Mouse (Mus musculus): ENCODE data around the gene Dyx1c1. TPM values are rescaled to one million over a fixed set of nuclear protein-coding genes. Genes with fewer than 3 reads are reported as not detected.

Dyx1c1 gene
- polyA plus RNA-seq, 1 experiment, result 1.7 TPM

DNA sequence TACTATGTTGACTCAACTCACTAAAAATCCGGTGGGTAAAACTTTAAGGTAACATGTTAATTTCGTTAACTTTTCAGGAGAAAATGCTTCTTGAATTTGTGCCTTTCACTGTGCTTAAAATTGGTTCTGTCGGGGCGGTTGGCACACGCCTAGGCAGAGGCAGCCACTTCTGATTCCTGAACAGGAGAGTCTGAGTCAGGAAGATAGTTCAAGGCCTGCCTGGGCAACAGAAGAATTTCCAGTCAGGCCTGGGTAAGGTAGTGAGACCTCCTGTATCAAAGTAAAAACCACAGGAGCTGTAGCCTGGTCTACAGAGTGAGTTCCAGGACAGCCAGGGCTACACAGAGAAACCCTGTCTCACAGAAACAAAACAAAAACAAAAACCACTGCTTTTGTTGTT, 34.0 kb downstream of the Dyx1c1 start:
- TF ChIP-seq CTCF (IDR thresholded peaks at IDR 0.05; ENCODE audit: insufficient read depth, low read length) (no peak), POLR2A (IDR thresholded peaks at IDR 0.05; ENCODE audit: borderline replicate concordance, extremely low read depth, low read depth, low read length) (no peak)
- DNase-seq, result no peak
- no peak overlapping the region for H3K4me3 ChIP-seq (replicated peaks; ENCODE audit: extremely low read depth, low read depth, low read length)
- WGBS, result 85% methylated on average over 5 of the region's 5 CpGs
- H3K4me1 ChIP-seq (ENCODE audit: control insufficient read depth, insufficient read depth, low read length), result peaks cover 2% of the 10 kb centered on the region; the same call in 1 of the 2 replicates

DNA sequence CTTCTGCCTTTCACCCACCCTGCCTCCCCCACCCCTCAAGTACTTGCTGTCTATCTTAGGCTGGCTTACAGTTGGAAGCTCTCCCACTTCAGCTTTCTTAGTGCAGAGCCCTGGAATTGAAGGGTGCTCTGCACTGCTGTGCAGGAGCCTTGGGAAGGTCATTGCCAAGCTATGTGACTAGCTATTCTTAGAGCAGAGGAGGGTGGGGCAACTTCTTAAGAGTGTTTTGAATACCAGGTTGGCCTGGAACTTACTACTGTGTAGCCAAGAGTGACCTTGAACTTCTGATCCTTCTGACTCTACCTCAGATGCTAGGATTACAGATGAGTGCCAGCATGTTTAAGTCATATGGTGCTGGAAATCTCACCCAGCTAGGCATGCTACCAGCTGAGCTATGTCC, 37.6 kb downstream of the Dyx1c1 start:
- no peak for DNase-seq
- TF ChIP-seq CTCF (IDR thresholded peaks at IDR 0.05; ENCODE audit: insufficient read depth, low read length) (no peak), POLR2A (IDR thresholded peaks at IDR 0.05; ENCODE audit: borderline replicate concordance, extremely low read depth, low read depth, low read length) (no peak)
- Histone ChIP-seq H3K4me1 (ENCODE audit: control insufficient read depth, insufficient read depth, low read length) (no peaks in the 10 kb centered on the region), H3K4me3 (replicated peaks; ENCODE audit: extremely low read depth, low read depth, low read length) (no peak overlapping the region)

DNA sequence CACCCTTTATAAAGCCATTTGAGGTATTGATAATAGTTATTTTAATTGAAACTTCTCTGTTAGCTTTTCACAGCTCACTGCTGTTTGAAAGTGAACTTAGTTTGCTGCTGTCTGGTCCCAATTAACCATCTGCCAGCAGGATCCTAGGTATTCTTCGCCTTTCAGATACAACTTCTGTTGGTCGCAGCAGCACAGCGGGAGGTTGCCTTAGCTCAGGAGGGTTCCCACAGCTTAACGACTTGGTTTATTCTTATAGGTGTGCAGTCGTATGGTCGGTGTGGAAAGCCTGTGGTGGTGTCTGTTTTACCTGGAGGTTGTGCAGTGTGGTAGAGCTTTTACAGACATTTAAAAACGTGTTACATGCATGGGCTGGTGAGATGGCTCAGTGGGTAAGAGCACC, 38.2 kb downstream of the Dyx1c1 start:
- Histone ChIP-seq H3K4me1 (ENCODE audit: control insufficient read depth, insufficient read depth, low read length) (no peaks in the 10 kb centered on the region), H3K4me3 (replicated peaks; ENCODE audit: extremely low read depth, low read depth, low read length) (no peak overlapping the region)
- DNase-seq, result no peak
- TF ChIP-seq POLR2A (IDR thresholded peaks at IDR 0.05; ENCODE audit: borderline replicate concordance, extremely low read depth, low read depth, low read length), result no peak
- TF ChIP-seq CTCF (IDR thresholded peaks at IDR 0.05; ENCODE audit: insufficient read depth, low read length), result no peak
- 70% methylated on average over 7 of the region's 7 CpGs for WGBS

DNA sequence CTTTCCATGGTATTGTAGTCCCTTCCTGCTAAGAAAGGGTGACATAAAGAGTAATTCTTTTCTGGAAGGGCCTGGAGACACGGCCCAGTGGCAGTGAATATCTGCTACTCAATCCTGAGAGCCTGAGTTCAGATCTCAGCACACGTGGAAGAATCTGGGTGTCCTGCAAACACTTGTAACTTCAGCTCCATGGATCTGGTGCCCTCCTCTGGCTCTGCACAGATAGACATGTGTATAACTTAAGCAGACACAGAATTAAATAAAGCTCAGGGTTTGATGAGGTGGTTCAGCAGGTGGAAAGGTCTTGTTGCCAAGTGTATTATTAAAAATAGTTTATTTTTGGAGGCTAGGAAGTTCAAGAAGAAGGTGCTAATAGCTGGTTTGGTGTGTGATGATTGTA, 41.9 kb downstream of the Dyx1c1 start:
- TF ChIP-seq POLR2A (IDR thresholded peaks at IDR 0.05; ENCODE audit: borderline replicate concordance, extremely low read depth, low read depth, low read length), result no peak
- no peak for TF ChIP-seq CTCF (IDR thresholded peaks at IDR 0.05; ENCODE audit: insufficient read depth, low read length)

DNA sequence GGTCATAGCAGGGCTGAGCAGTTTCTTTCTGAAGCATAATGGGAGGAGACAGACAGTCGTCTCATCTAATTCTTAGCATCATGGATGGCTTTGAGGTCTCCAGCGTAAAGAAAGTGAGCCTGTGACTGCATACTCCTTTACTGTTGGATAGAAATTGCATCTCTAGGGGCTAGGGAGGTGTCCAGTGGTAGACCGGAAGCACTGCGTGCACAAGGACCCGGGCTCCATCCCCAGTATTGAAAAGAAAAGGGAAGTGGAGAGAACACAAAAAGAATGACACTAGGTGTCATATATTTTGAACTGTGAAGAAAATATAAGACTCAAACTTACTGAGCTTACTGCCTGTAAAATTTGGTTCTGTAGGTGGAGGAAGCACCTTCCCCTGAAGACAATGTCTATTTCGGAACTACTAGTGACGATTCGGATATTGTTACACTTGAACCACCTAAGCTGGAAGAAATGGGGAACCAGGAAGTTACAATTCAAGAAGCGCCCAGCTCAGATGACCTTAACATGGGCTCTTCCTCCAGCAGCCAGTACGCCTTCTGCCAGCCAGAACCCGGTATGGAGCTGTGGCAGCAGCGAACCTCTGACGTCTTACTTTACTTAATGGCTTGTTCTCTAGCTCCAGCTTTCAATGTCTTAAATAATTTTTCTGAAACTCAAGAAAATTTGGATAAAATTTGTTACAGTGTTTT, 42.9 kb downstream of the Dyx1c1 start:
- 0 out of 2 replicates have a peak, but pooled peaks cover 2% of the 10 kb centered on the region for H3K4me1 ChIP-seq (ENCODE audit: control insufficient read depth, insufficient read depth, low read length)
- no peak for DNase-seq
- no peak overlapping the region for H3K4me3 ChIP-seq (replicated peaks; ENCODE audit: extremely low read depth, low read depth, low read length)
- TF ChIP-seq POLR2A (IDR thresholded peaks at IDR 0.05; ENCODE audit: borderline replicate concordance, extremely low read depth, low read depth, low read length) (no peak), CTCF (IDR thresholded peaks at IDR 0.05; ENCODE audit: insufficient read depth, low read length) (no peak)
- 85% methylated on average over 13 of the region's 13 CpGs for WGBS

More for the DNA sequence above, 41.9 kb downstream of the Dyx1c1 start:
- WGBS, result 65% methylated on average over 2 of the region's 2 CpGs
- Histone ChIP-seq H3K4me1 (ENCODE audit: control insufficient read depth, insufficient read depth, low read length) (0 out of 2 replicates have a peak, but pooled peaks cover 2% of the 10 kb centered on the region), H3K4me3 (replicated peaks; ENCODE audit: extremely low read depth, low read depth, low read length) (no peak overlapping the region)
- no peak for DNase-seq

DNA sequence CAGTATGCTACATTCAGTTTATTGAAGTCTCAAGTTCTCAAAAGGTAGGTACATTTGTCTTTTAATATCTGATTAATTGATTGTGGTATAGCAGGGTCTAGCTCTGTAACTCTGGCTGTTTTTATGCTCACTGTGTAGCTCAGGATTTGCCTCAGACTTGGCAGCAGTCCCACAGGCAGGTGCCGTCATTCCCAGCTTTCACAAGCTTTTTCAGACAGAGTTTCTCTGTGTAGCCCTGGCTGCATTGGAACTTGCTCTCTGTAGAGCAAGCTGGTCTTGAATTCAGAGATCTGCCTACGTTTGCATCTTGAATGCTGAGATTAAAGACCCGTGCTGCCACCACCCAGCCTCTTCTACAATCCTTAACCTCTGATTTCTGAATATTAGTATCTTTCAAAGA, 43.6 kb downstream of the Dyx1c1 start:
- no peak overlapping the region for H3K4me3 ChIP-seq (replicated peaks; ENCODE audit: extremely low read depth, low read depth, low read length)
- TF ChIP-seq CTCF (IDR thresholded peaks at IDR 0.05; ENCODE audit: insufficient read depth, low read length) (no peak), POLR2A (IDR thresholded peaks at IDR 0.05; ENCODE audit: borderline replicate concordance, extremely low read depth, low read depth, low read length) (no peak)
- DNase-seq, result no peak
- H3K4me1 ChIP-seq (ENCODE audit: control insufficient read depth, insufficient read depth, low read length), result 0 out of 2 replicates have a peak, but pooled peaks cover 2% of the 10 kb centered on the region
- WGBS, result 56% methylated on average over 3 of the region's 3 CpGs

DNA sequence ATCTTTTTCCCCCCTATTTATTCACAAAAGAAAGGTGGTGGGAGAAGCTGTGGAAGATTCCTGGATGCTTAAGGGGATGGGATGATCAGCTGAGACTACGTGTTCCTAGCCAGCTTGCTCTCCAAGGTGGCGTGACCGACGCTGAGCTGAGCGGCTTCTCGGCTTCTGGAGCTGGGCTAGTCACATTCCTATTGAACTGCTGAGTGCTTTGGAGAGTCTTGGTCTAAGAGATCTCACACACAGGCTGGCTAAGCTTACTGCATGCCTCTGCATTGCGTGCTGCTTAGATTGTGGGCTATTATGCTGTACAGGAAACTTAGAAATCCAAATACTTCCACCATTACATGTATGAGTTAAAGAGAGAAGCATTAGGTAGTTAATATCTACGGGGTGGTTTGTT, 45.5 kb downstream of the Dyx1c1 start:
- Histone ChIP-seq H3K4me3 (replicated peaks; ENCODE audit: extremely low read depth, low read depth, low read length) (no peak overlapping the region), H3K4me1 (ENCODE audit: control insufficient read depth, insufficient read depth, low read length) (0 out of 2 replicates have a peak, but pooled peaks cover 4% of the 10 kb centered on the region)
- TF ChIP-seq CTCF (IDR thresholded peaks at IDR 0.05; ENCODE audit: insufficient read depth, low read length) (no peak), POLR2A (IDR thresholded peaks at IDR 0.05; ENCODE audit: borderline replicate concordance, extremely low read depth, low read depth, low read length) (no peak)
- 75% methylated on average over 8 of the region's 8 CpGs for WGBS
- no peak for DNase-seq

DNA sequence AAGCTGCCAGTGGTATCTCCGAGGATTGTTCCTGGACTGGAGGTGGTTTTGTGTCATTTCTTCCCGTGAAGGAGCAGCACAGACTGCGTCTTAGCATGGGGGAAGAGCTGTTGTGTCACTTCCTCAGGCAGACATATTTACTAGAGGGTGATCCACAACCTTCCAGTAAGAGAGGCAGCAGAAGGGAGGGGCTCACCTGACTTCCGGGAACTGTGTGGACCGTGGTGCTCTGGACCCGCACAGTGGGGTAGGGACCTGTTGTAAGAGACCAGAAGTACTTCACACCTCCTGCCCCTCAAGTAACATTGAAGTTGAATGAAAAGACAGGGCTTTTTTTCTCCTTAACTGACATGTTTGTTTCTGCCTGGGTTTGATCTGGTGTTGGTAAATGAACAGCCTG, 46.5 kb downstream of the Dyx1c1 start:
- 0 out of 2 replicates have a peak, but pooled peaks cover 4% of the 10 kb centered on the region for H3K4me1 ChIP-seq (ENCODE audit: control insufficient read depth, insufficient read depth, low read length)
- H3K4me3 ChIP-seq (replicated peaks; ENCODE audit: extremely low read depth, low read depth, low read length), result no peak overlapping the region
- no peak for DNase-seq
- WGBS, result 59% methylated on average over 6 of the region's 6 CpGs
- TF ChIP-seq CTCF (IDR thresholded peaks at IDR 0.05; ENCODE audit: insufficient read depth, low read length) (no peak), POLR2A (IDR thresholded peaks at IDR 0.05; ENCODE audit: borderline replicate concordance, extremely low read depth, low read depth, low read length) (no peak)

DNA sequence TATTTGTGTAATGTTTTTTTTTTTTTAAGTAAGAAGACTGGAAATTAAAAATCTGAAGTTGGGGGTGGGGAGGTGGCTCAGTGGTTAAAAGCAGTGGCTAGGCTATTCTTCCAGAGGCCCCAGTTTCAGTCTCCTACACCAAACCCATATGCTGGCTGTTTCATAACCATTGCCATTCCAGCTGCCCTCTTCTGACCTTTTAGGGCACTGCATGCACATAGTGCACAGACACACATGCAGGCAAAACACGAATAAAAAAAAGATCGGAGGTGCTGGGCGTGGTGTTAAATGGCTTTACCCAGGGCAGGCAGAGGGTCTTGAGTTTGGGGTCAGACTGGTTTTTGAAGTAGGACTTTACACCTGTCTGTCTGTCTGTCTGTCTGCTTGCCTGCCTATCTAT, 47.6 kb downstream of the Dyx1c1 start:
- TF ChIP-seq POLR2A (IDR thresholded peaks at IDR 0.05; ENCODE audit: borderline replicate concordance, extremely low read depth, low read depth, low read length) (no peak), CTCF (IDR thresholded peaks at IDR 0.05; ENCODE audit: insufficient read depth, low read length) (no peak)
- DNase-seq, result no peak
- Histone ChIP-seq H3K4me3 (replicated peaks; ENCODE audit: extremely low read depth, low read depth, low read length) (no peak overlapping the region), H3K4me1 (ENCODE audit: control insufficient read depth, insufficient read depth, low read length) (0 out of 2 replicates have a peak, but pooled peaks cover 4% of the 10 kb centered on the region)
- 97% methylated on average over 3 of the region's 3 CpGs for WGBS

DNA sequence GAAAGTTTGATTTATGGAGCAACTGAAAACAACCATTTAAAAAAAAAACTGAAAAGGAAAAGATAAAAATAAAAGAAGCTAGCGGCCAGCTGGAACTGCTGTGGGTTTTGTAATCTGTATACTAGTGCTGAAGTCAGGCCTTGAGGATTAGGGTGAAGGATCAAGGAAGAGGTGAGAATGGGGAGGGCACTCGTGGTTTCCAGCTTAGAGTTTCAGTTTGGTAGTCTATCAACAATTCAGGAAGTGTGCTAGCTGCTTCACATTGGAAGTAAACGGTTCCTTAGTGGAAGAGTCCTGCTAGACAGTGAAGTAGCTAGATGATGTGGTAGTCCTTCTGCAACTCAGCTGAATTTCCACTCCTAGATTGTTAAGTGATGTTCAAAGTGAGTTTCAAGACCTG, 49.8 kb downstream of the Dyx1c1 start:
- TF ChIP-seq CTCF (IDR thresholded peaks at IDR 0.05; ENCODE audit: insufficient read depth, low read length) (no peak), POLR2A (IDR thresholded peaks at IDR 0.05; ENCODE audit: borderline replicate concordance, extremely low read depth, low read depth, low read length) (no peak)
- 32% methylated on average over 3 of the region's 3 CpGs for WGBS
- no peak for DNase-seq
- H3K4me1 ChIP-seq (ENCODE audit: control insufficient read depth, insufficient read depth, low read length), result 0 out of 2 replicates have a peak, but pooled peaks cover 4% of the 10 kb centered on the region
- H3K4me3 ChIP-seq (replicated peaks; ENCODE audit: extremely low read depth, low read depth, low read length), result no peak overlapping the region

All from lung, adult 2 months (tissue).